Mouse (Mus musculus): ENCODE measurements around the gene Psg23. TPM values are rescaled to one million over a fixed set of nuclear protein-coding genes. Genes with fewer than 3 reads are reported as not detected.
"Not testable (repeated sequence)": the region's sequence is repeated elsewhere in the genome, so short reads cannot be mapped to it uniquely, and the experiment has no call there.

The Psg23 gene
- not detected in 2 replicates for polyA plus RNA-seq (2015; fragmentation: Nextera tagmentation; extraction: Ambion mirVana)

GRCm38 (mm10) chr7:18616401-18616800, at the start of gene Psg23:
Gene Psg23, minus strand, starts transcription at chr7:18616501.
- H3K36me3 ChIP-seq (ENCODE audit: control insufficient read depth, insufficient read depth, low read length); H3K4me2 ChIP-seq (ENCODE audit: low read length); H3K9ac ChIP-seq (ENCODE audit: low read depth, low read length); ATAC-seq; H3K27me3 ChIP-seq (ENCODE audit: control insufficient read depth, insufficient read depth, low read depth, low read length); H3K27ac ChIP-seq (ENCODE audit: low read length); H3K4me1 ChIP-seq (ENCODE audit: control insufficient read depth, insufficient read depth, low read length); H3K9me3 ChIP-seq (replicated peaks; ENCODE audit: control insufficient read depth, low read length, poor library complexity, severe bottlenecking); H3K4me3 ChIP-seq (ENCODE audit: low read depth, low read length): not testable (repeated sequence)
- WGBS = 86% methylated on average over 1 of the region's 2 CpGs

- not testable (repeated sequence) for H3K9ac ChIP-seq (ENCODE audit: low read depth, low read length); H3K4me1 ChIP-seq (ENCODE audit: control insufficient read depth, insufficient read depth, low read length); ATAC-seq; H3K4me2 ChIP-seq (ENCODE audit: low read length); H3K9me3 ChIP-seq (replicated peaks; ENCODE audit: control insufficient read depth, low read length, poor library complexity, severe bottlenecking); H3K36me3 ChIP-seq (ENCODE audit: control insufficient read depth, insufficient read depth, low read length); H3K27ac ChIP-seq (ENCODE audit: low read length); H3K4me3 ChIP-seq (ENCODE audit: low read depth, low read length); H3K27me3 ChIP-seq (ENCODE audit: control insufficient read depth, insufficient read depth, low read depth, low read length)
- 38% methylated on average over 1 of the region's 2 CpGs for whole genome bisulfite sequencing
Observed at GRCm38 (mm10) chr7:18656625-18657024, 40.3 kb upstream of the Psg23 start, which contains the start of gene Psg21. Gene Psg21, minus strand, starts transcription at chr7:18656725.

GRCm38 (mm10) chr7:18626921-18627320, 10.6 kb upstream of the Psg23 start:
- not testable (repeated sequence) for H3K36me3 ChIP-seq (ENCODE audit: control insufficient read depth, insufficient read depth, low read length); H3K9ac ChIP-seq (ENCODE audit: low read depth, low read length); H3K9me3 ChIP-seq (replicated peaks; ENCODE audit: control insufficient read depth, low read length, poor library complexity, severe bottlenecking); H3K4me2 ChIP-seq (ENCODE audit: low read length); H3K4me3 ChIP-seq (ENCODE audit: low read depth, low read length); H3K27ac ChIP-seq (ENCODE audit: low read length); H3K27me3 ChIP-seq (ENCODE audit: control insufficient read depth, insufficient read depth, low read depth, low read length); H3K4me1 ChIP-seq (ENCODE audit: control insufficient read depth, insufficient read depth, low read length); ATAC-seq
- 88% methylated on average over 8 of the region's 8 CpGs for WGBS

DNA sequence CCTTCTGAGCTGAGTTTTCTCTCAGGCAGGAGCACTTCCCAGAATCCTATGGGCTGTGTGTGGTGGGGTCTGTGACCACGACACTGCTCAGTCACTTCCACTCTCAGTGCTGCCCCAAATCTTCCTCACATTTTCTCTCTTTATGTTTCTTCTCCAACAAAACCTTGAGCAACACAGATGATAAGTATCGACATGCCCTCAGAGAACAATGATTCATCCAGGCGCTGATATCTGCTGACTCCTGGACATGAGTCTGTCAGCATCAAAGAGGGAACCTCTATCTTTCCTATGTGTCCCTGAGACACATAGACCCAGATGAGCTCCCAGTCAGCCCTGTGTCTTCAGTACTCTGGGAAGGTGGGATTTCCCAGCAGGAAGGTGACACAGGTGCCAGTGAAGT, 49.1 kb downstream of the Psg23 start, which contains the start of gene Psg27:
Gene Psg27, minus strand, starts transcription at position 101 of the 400 bp plus-strand sequence.
- Histone ChIP-seq H3K4me2 (ENCODE audit: low read length) (no peak within 1 kb of the TSS), H3K9ac (ENCODE audit: low read depth, low read length) (no peak within 1 kb of the TSS), H3K36me3 (ENCODE audit: control insufficient read depth, insufficient read depth, low read length) (no peaks in the 10 kb centered on the region), H3K27me3 (ENCODE audit: control insufficient read depth, insufficient read depth, low read depth, low read length) (no peaks in the 10 kb centered on the region), H3K27ac (ENCODE audit: low read length) (no peak within 1 kb of the TSS), H3K9me3 (replicated peaks; ENCODE audit: control insufficient read depth, low read length, poor library complexity, severe bottlenecking) (0 out of 2 replicates have a peak, but pooled peaks cover 3% of the 10 kb centered on the region), H3K4me1 (ENCODE audit: control insufficient read depth, insufficient read depth, low read length) (no peaks in the 10 kb centered on the region), H3K4me3 (ENCODE audit: low read depth, low read length) (no peak within 1 kb of the TSS)
- ATAC-seq = no peak
- WGBS = 90% methylated on average over 3 of the region's 3 CpGs

DNA sequence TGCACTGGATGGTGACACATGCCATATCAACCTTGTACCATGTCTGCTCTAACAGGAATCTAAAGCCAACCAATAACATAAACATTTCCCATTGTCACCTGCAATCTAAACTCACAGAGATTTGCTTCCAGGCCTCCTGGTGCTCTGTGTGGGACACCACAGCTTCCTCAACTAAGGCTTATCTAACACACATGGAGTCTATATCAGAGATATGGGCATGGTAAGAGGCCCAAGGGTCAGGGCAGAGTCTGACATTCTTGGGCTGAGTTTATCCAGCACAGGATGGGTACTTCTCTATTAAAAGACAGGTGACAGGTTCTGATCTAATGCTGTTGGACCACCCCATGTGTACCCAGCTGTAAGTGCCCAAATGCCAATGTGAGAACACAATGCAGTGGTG, 56.5 kb downstream of the Psg23 start:
- no peak overlapping the region for H3K9ac ChIP-seq (ENCODE audit: low read depth, low read length)
- H3K27me3 ChIP-seq (ENCODE audit: control insufficient read depth, insufficient read depth, low read depth, low read length) = no peaks in the 10 kb centered on the region
- no peak overlapping the region for H3K4me2 ChIP-seq (ENCODE audit: low read length)
- no peak overlapping the region for H3K27ac ChIP-seq (ENCODE audit: low read length)
- no peak overlapping the region for H3K4me3 ChIP-seq (ENCODE audit: low read depth, low read length)
- 0 out of 2 replicates have a peak, but pooled peaks cover 3% of the 10 kb centered on the region for H3K9me3 ChIP-seq (replicated peaks; ENCODE audit: control insufficient read depth, low read length, poor library complexity, severe bottlenecking)
- H3K36me3 ChIP-seq (ENCODE audit: control insufficient read depth, insufficient read depth, low read length) = no peaks in the 10 kb centered on the region
- ATAC-seq = no peak
- H3K4me1 ChIP-seq (ENCODE audit: control insufficient read depth, insufficient read depth, low read length) = no peaks in the 10 kb centered on the region

Other genes starting within 250 kb of the Psg23 start
- gene Psg28, start 184.5 kb downstream of the Psg23 start, polyA plus RNA-seq (2015; fragmentation: Nextera tagmentation; extraction: Ambion mirVana) = not detected in 2 replicates
- gene Psg26, start 132.3 kb downstream of the Psg23 start, polyA plus RNA-seq (2015; fragmentation: Nextera tagmentation; extraction: Ambion mirVana) = not detected in 2 replicates
- not detected in 2 replicates for gene Psg25, start 84.2 kb downstream of the Psg23 start, polyA plus RNA-seq (2015; fragmentation: Nextera tagmentation; extraction: Ambion mirVana)
- gene Psg27, start 49.2 kb downstream of the Psg23 start, polyA plus RNA-seq (2015; fragmentation: Nextera tagmentation; extraction: Ambion mirVana) = not detected in 2 replicates
- gene Psg21, start 40.2 kb upstream of the Psg23 start, polyA plus RNA-seq (2015; fragmentation: Nextera tagmentation; extraction: Ambion mirVana) = not detected in 2 replicates
- not detected in 2 replicates for gene Psg20, start 69.7 kb upstream of the Psg23 start, polyA plus RNA-seq (2015; fragmentation: Nextera tagmentation; extraction: Ambion mirVana)
- gene Psg22, start 101.6 kb upstream of the Psg23 start, polyA plus RNA-seq (2015; fragmentation: Nextera tagmentation; extraction: Ambion mirVana) = not detected in 2 replicates
- not detected in 2 replicates for gene Psg19, start 182.0 kb upstream of the Psg23 start, polyA plus RNA-seq (2015; fragmentation: Nextera tagmentation; extraction: Ambion mirVana)
- gene Psg17, start 205.1 kb upstream of the Psg23 start, polyA plus RNA-seq (2015; fragmentation: Nextera tagmentation; extraction: Ambion mirVana) = 0.09 TPM in 1 of 2 replicates, not detected in the other
- 0.45 and 0.69 TPM in 2 replicates for gene Mill2, start 223.5 kb upstream of the Psg23 start, polyA plus RNA-seq (2015; fragmentation: Nextera tagmentation; extraction: Ambion mirVana)